Mouse (Mus musculus): ENCODE data around the gene Gata2. TPM values are rescaled to one million over a fixed set of nuclear protein-coding genes. Genes with fewer than 3 reads are reported as not detected.
A peak's percentile ranks its signal among the peaks of the same experiment; 100 is the strongest.

Gata2 gene
- total and polyA plus RNA-seq, 2 experiments from 2014 or later: 17.2 to 19.3 TPM

DNA sequence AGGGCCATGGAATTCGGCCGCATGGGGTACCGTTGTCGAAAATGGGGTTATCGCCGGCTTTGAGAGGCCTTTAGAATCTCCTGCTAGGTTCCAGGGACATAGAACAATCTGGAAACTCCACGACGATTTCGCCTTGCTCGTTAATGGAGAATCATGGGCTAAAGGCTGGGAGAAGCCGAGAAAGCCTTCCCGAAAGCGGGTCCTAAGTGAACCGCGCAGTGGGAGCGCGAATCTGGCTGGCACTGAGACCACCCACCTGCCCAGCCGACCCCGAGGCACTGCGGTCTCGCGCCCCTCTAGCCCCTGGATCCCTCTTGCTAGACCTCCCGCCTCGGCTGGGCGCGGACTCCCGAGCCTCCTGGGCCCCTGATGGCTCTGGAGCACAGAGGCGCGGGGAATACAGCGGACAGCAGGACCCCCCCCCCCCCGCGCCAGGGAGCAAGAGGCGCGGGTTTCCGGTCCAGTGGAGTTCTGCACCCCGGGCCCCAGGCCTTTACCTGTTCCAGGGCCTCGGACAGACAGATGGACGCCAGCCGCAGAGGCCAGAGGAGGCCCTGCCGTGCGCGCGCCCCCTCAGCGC, 3.1 kb downstream of the Gata2 start:
- no peak for TF ChIP-seq CTCF (IDR thresholded peaks at IDR 0.05)
- peak overlapping the region; percentile 39; the same call in 1 of the 2 replicates for H3K9ac ChIP-seq (replicated peaks; ENCODE audit: low read length, poor library complexity, severe bottlenecking)
- peak overlapping the region; percentile 32 for H3K4me3 ChIP-seq (ENCODE audit: low read depth, low read length)
- H3K9me3 ChIP-seq (ENCODE audit: low read length): no peaks in the 10 kb centered on the region
- no peak for ATAC-seq (ENCODE audit: low FRiP score)
- DNase-seq (ENCODE audit: low spot score): no peak
- H3K4me1 ChIP-seq (ENCODE audit: insufficient read depth, low read length): no peaks in the 10 kb centered on the region
- peak overlapping the region; percentile 49 for H3K4me2 ChIP-seq (ENCODE audit: low read depth, low read length, poor library complexity, severe bottlenecking)
- peaks cover 69% of the 10 kb centered on the region for H3K27me3 ChIP-seq (ENCODE audit: insufficient read depth, low read length)
- WGBS: 1% methylated on average over 42 of the region's 44 CpGs
- no peak overlapping the region for H3K27ac ChIP-seq (ENCODE audit: low read depth, low read length)
- no peaks in the 10 kb centered on the region for H3K36me3 ChIP-seq (ENCODE audit: insufficient read depth, low read length)

- Histone ChIP-seq H3K4me3 (ENCODE audit: low read depth, low read length) (peak overlapping the region; percentile 38), H3K9me3 (ENCODE audit: low read length) (no peaks in the 10 kb centered on the region), H3K27ac (ENCODE audit: low read depth, low read length) (no peak overlapping the region), H3K36me3 (ENCODE audit: insufficient read depth, low read length) (no peaks in the 10 kb centered on the region), H3K4me1 (ENCODE audit: insufficient read depth, low read length) (no peaks in the 10 kb centered on the region), H3K4me2 (ENCODE audit: low read depth, low read length, poor library complexity, severe bottlenecking) (peak overlapping the region; percentile 61), H3K9ac (replicated peaks; ENCODE audit: low read length, poor library complexity, severe bottlenecking) (peak overlapping the region; percentile 39; the same call in 1 of the 2 replicates), H3K27me3 (ENCODE audit: insufficient read depth, low read length) (peaks cover 69% of the 10 kb centered on the region)
- ATAC-seq (ENCODE audit: low FRiP score) (no peak), DNase-seq (ENCODE audit: low spot score) (no peak)
- TF ChIP-seq CTCF (IDR thresholded peaks at IDR 0.05): no peak
- 1% methylated on average over 31 of the region's 39 CpGs for whole genome bisulfite sequencing
These were observed 3.8 kb downstream of the Gata2 start for GRCm38 (mm10) chr6:88197313-88198069.

DNA sequence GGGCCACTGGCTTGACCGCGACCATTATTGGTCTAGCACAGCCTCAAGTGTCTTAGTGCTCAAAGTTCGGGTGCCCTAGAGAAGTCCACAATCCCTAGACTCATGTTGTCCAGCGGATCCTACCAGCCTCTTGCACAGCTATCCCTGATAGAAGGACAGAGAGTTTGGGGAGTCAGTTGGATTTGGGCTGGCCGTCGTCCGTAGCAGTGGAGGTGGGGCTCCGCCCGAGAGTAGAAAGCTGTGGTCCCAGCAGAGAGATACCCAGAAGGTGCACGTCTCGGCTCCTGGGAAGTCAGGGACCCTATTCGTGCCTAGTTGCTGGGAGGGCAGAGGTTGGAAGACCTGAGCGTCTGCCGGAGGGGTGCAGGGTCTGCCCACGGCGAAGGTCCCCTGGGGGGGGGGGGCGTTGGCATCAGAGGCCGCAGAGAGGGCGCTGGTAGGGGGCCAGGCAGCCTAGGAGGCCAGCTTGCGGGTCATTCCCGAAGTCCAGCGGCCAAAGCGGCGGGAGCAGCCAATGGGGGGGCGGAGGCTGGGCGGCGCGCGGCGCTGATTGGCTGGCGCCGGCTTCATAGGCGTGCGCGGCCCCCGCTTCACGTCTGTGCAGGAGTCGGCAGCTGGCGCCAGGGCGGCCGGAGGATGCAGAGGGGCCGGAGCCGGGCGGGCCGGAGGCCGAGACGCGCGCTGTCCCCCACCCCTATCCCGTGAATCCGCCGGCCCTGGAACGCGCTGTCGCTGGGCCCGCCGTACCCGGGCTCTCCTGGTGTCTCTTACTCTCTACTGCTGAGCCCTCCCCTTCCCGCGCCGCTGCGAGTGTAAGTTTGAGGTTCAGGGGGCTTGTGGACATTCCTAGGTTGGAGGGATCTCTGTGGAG, 4.6 kb downstream of the Gata2 start:
- DNase-seq (ENCODE audit: low spot score) (no peak), ATAC-seq (ENCODE audit: low FRiP score) (peak; percentile 32; the same call in 1 of the 2 replicates)
- Histone ChIP-seq H3K9ac (replicated peaks; ENCODE audit: low read length, poor library complexity, severe bottlenecking) (0 out of 2 replicates have a peak overlapping the region, but pooled peaks have one; percentile 24), H3K4me3 (ENCODE audit: low read depth, low read length) (peak overlapping the region; percentile 38), H3K27me3 (ENCODE audit: insufficient read depth, low read length) (peaks cover 63% of the 10 kb centered on the region), H3K36me3 (ENCODE audit: insufficient read depth, low read length) (no peaks in the 10 kb centered on the region), H3K9me3 (ENCODE audit: low read length) (no peaks in the 10 kb centered on the region), H3K4me1 (ENCODE audit: insufficient read depth, low read length) (no peaks in the 10 kb centered on the region), H3K27ac (ENCODE audit: low read depth, low read length) (no peak overlapping the region), H3K4me2 (ENCODE audit: low read depth, low read length, poor library complexity, severe bottlenecking) (peak overlapping the region; percentile 61)
- no peak for TF ChIP-seq CTCF (IDR thresholded peaks at IDR 0.05)
- WGBS: under 1% methylated on average over 57 of the region's 62 CpGs

DNA sequence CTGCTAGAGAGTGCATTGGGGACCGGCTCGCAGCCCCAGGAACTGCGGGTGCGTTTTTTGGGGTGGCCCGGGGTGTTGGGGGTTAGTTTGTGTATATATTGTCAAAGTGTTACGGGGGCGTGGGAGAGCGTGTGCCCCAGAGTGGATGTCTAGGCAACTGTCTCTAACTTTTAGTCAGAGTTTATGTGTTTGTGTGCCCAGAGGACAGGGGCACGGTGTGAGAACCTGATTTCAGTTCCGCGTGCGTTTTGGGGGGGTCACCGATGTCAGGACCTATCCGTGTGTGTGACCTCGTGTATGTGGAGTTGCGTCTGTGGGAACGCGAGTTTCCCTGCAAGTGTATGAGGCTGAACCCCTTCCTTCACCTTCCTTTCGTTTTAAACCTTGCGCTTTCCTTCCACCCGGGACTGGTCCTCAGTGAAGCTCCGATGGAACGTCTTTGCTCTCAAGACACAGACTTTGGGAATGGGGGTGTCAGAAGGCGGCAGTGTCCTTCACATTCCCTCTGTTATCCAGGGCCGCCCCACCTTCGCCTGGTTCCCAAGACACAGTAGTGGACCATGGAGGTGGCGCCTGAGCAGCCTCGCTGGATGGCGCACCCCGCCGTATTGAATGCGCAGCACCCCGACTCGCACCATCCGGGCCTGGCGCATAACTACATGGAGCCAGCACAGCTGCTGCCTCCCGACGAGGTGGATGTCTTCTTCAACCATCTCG, 5.5 kb downstream of the Gata2 start:
- TF ChIP-seq CTCF (IDR thresholded peaks at IDR 0.05): no peak
- peak overlapping the region; percentile 38 for H3K4me3 ChIP-seq (ENCODE audit: low read depth, low read length)
- H3K4me1 ChIP-seq (ENCODE audit: insufficient read depth, low read length): no peaks in the 10 kb centered on the region
- ATAC-seq (ENCODE audit: low FRiP score) (no peak), DNase-seq (ENCODE audit: low spot score) (no peak)
- 2% methylated on average over 39 of the region's 39 CpGs for WGBS
- H3K27me3 ChIP-seq (ENCODE audit: insufficient read depth, low read length): peaks cover 64% of the 10 kb centered on the region
- peak overlapping the region; percentile 61 for H3K4me2 ChIP-seq (ENCODE audit: low read depth, low read length, poor library complexity, severe bottlenecking)
- no peak overlapping the region for H3K27ac ChIP-seq (ENCODE audit: low read depth, low read length)
- 0 out of 2 replicates have a peak overlapping the region, but pooled peaks have one; percentile 24 for H3K9ac ChIP-seq (replicated peaks; ENCODE audit: low read length, poor library complexity, severe bottlenecking)
- H3K36me3 ChIP-seq (ENCODE audit: insufficient read depth, low read length): no peaks in the 10 kb centered on the region
- H3K9me3 ChIP-seq (ENCODE audit: low read length): no peaks in the 10 kb centered on the region
